Comparison of ENCODE assay signal across 8 mouse cellular contexts in the genomic region with DNA sequence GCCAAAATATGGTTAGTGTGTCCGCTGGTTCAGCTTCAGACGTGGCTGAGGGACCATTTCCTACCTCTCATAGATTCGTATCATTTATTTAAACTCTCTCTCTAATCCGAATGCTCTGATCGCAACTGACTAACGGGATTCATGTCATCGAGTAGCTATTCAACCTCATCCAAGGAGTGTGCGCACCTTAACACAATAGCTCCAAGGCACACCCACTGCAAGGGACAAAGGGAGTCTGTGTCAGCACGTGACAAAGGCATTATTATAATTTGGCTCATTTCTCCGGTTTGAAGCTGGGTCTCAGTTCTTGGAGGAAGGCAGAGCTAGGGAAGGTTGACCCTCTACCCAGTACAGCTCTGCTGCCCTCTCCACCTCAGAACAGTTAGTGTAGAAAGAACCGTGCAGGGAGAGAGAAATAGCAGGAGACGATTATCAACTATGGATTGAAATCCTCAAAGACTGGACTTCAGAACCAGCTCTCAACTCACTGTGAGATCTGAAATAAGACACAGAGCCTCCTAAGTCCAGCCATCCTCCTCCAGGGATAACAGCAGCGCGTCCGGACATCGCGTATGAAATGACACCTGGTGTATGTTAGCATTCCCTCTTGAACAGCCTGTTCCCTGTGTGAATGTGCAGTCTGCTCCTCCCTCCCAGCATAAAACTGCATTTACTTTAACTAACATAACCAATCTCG.
DNase-seq lines count a peak whose midpoint lies in the region; ATAC-seq and TF ChIP-seq lines count a peak whose summit lies in the region.

No protein-coding gene starts in this region.

- no peaks in the 10 kb centered on the region for H3K4me1 ChIP-seq in kidney, embryonic 14.5 days (ENCODE audit: control insufficient read depth, insufficient read depth, low read length)
- no peaks in the 10 kb centered on the region for H3K4me1 ChIP-seq in forebrain, embryonic 11.5 days (replicated peaks; ENCODE audit: control insufficient read depth, insufficient read depth, low read length)

- no peaks in the 10 kb centered on the region for H3K27me3 ChIP-seq in kidney, embryonic 14.5 days (ENCODE audit: control insufficient read depth, insufficient read depth, low read length)
- H3K27me3 ChIP-seq in Patski = peaks cover 6% of the 10 kb centered on the region
- H3K27me3 ChIP-seq in forebrain, embryonic 11.5 days (ENCODE audit: control insufficient read depth, insufficient read depth, low read length) = no peaks in the 10 kb centered on the region

- no peak overlapping the region for H3K9ac ChIP-seq in kidney, embryonic 14.5 days (ENCODE audit: low read depth, low read length)
- no peak overlapping the region for H3K9ac ChIP-seq in forebrain, embryonic 11.5 days (ENCODE audit: low read length)

- CTCF ChIA-PET in Patski (lab: Charles Lee) = interaction anchor here (0.7 to 2.2 kb wide), 13 partner anchors 8 to 332 kb away, joined by 3 to 12 read pairs (median 3); no protein-coding TSS in a partner anchor

- no peak for DNase-seq in kidney, adult 8-10 months
- DNase-seq in Patski (ENCODE audit: low read depth, low spot score) (no peak), MN1 (ENCODE audit: low spot score) (no peak)
- no peak for DNase-seq in forebrain, embryonic 11.5 days (ENCODE audit: low spot score)
- no peak for DNase-seq in kidney, adult 18-20 months
- DNase-seq in cerebellum, adult 18-20 months = no peak

- no peak overlapping the region for H3K4me2 ChIP-seq in kidney, embryonic 14.5 days (replicated peaks; ENCODE audit: low read depth, low read length)
- H3K4me2 ChIP-seq in forebrain, embryonic 11.5 days (ENCODE audit: low read depth, low read length, severe bottlenecking) = no peak overlapping the region

- 80% methylated on average over 18 of the region's 18 CpGs for WGBS in kidney, embryonic 14.5 days
- WGBS in forebrain, embryonic 11.5 days = 73% methylated on average over 18 of the region's 18 CpGs

- TF ChIP-seq CTCF in Patski (IDR thresholded peaks at IDR 0.05) = no peak

- no peak overlapping the region for H3K27ac ChIP-seq in kidney, embryonic 14.5 days (ENCODE audit: low read depth, low read length)
- H3K27ac ChIP-seq in forebrain, embryonic 11.5 days (ENCODE audit: low read depth, low read length) = no peak overlapping the region

- ATAC-seq in kidney, embryonic 14.5 days (ENCODE audit: low FRiP score, low TSS enrichment) = peak; percentile 49; the same call in 1 of the 2 replicates
- peak; percentile 26 for ATAC-seq in Patski
- peak; percentile 27 for ATAC-seq in forebrain, embryonic 11.5 days (replicated peaks; ENCODE audit: low FRiP score)
- peak; percentile 66 for ATAC-seq in megakaryocyte-erythroid progenitor cell, adult 5-6 weeks (replicated peaks; ENCODE audit: low FRiP score, low TSS enrichment, poor library complexity, severe bottlenecking)

- in situ Hi-C loops in Patski (cut with MboI; ENCODE audit: low pct_unique_long_range_greater_than_20kb) = loop anchor here (10.0 kb wide), 1 partner anchor 173 kb away; no protein-coding TSS in a partner anchor

- H3K36me3 ChIP-seq in kidney, embryonic 14.5 days (ENCODE audit: control insufficient read depth, insufficient read depth, low read length) = no peaks in the 10 kb centered on the region
- no peaks in the 10 kb centered on the region for H3K36me3 ChIP-seq in forebrain, embryonic 11.5 days (ENCODE audit: control insufficient read depth, insufficient read depth, low read length)

- no peaks in the 10 kb centered on the region for H3K9me3 ChIP-seq in kidney, embryonic 14.5 days (ENCODE audit: control insufficient read depth, low read length)
- H3K9me3 ChIP-seq in forebrain, embryonic 11.5 days (ENCODE audit: control insufficient read depth, low read length) = no peaks in the 10 kb centered on the region

- H3K4me3 ChIP-seq in kidney, embryonic 14.5 days (ENCODE audit: low read length) = no peak overlapping the region
- H3K4me3 ChIP-seq in forebrain, embryonic 11.5 days (ENCODE audit: low read depth, low read length) = no peak overlapping the region

- POLR2A ChIA-PET in Patski (lab: Charles Lee) = no interaction called here
